Mouse (Mus musculus): ENCODE measurements around the gene Cnst.

Gene Cnst

DNA sequence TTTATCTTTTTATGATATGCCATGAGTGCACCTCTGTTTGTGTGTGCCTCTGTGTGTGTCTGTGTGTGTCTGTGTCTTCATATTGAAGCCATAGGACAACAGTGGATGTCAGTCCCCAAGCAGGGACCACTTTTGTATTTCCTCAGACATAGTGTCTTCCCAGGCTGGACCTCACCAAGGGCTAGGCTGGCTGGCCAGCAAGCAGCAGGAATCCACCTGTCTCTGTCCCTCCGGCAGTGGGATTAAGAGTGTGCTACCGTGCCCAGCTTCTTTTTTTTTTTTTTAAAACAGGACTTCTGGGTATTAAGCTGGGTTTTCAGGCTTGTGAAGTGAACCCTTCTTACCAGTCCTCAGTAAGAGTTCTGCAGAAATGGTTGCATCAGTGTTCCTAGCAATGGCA, 46.0 kb downstream of the Cnst start:
- DNase-seq (ENCODE audit: low spot score in 2 of 2): no peak

DNA sequence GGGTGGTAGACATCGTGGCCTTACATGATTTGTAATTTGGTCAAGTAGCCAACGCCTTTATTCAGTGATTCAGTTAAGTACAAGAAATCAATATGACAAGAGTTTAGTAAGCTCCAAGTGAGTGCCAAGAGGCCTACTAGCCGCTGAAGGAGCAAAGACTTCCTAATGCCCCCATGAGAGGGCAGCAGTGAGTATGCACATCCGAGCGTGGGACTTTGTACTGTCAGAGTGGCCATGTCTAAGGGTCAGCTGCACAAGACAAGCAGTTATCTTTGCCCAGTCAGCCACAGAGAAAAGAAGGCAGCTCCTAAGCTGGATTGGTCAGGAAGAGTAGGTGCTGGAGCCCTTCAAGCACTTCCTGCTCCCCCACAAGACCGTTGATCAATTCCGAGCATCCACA, 46.8 kb downstream of the Cnst start:
- no peak for DNase-seq (ENCODE audit: low spot score in 2 of 2)

DNA sequence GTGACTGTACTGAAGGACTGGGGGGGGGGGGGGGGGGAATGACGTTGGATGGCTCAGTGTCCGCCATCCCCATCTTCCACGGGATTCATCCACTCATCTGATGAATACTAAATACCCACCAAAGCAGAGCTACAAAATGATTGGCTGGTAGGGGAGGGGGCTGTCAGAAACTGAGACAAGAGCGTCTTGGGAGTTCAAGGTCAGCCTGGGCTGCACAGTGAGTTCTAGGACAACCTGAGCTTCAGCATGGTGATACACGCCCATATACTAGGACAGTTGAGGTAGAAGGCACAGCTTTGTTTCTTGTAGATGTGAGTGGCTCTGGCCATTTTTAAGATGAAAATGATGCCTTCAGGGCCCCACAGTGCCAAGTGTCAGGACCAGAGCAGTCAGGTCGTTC, 52.2 kb downstream of the Cnst start:
- DNase-seq (ENCODE audit: low spot score in 2 of 2): no peak

DNA sequence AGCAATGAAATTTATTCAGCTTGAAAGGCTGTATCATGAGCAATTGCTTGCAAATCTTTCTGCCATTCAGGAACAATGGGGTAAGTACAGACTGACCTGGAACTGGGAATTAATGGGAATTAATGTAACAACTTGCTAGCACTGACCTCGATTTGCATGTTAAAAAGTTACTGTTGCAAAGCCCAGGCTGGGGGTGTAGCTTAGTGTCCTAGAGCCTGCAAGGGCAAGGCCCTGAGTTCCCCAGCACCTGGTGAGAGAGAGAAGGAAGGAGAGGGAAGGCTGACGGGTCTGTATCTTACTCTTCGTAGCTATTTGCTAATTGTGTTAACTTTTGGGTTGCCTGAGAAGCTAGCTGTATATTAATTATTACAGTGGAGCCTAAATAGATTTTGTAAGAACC, 58.4 kb downstream of the Cnst start:
- DNase-seq (ENCODE audit: low spot score in 2 of 2): no peak

DNA sequence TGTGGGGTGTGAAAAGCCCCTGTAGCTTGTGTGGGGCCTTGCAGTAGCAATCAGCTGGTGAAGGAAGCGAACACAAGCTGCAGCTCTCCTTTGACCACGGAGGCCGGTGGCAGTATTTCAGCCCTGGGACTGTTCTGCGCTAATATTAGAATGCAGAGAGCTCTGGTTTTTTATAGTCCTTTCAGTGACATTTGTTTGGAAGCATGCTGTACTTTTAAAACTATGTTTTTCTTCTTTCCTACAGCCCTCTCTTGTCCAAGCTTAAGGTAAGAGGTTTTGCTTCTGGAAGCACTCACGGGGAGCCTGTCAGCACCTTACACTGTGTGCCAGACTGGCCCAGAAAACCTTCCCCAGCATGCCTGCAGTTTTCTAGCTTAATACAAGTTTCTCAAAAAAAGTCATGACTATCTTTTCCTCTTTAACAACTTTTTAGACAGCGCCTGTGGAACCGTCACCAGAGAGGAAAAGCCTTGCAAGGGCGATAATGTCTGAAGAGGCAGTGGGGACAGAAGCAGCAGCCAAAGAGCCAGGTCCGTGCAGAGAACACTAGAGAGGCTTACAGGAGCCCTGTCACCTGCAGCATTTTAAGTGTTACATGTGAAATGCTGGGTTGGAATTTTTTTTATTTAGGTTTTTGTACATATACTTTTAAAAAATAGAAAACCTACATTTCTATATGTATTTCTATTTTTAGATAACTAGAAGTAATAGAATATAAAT, 60.0 kb downstream of the Cnst start:
- no peak for DNase-seq (ENCODE audit: low spot score in 2 of 2)

DNA sequence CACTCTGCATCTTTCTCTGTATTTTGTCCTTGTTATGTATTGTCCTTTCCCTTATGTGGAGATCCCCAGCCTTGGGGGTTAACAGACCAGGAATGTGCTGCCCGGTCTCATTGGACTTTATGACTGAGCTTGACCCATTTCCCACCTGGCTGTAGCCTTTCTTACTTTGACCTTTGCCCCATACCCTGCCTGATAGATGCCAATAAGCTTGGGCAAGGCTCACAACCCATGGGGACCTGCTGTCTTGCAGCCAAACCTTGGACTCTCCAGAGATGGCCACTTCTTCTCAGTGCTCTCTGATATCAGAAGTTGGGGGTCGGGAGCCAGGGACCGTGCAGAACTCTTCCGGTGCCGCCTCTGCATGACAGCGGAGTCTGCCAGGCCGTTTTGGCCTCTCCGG, 62.4 kb downstream of the Cnst start:
- DNase-seq (ENCODE audit: low spot score in 2 of 2): no peak

DNA sequence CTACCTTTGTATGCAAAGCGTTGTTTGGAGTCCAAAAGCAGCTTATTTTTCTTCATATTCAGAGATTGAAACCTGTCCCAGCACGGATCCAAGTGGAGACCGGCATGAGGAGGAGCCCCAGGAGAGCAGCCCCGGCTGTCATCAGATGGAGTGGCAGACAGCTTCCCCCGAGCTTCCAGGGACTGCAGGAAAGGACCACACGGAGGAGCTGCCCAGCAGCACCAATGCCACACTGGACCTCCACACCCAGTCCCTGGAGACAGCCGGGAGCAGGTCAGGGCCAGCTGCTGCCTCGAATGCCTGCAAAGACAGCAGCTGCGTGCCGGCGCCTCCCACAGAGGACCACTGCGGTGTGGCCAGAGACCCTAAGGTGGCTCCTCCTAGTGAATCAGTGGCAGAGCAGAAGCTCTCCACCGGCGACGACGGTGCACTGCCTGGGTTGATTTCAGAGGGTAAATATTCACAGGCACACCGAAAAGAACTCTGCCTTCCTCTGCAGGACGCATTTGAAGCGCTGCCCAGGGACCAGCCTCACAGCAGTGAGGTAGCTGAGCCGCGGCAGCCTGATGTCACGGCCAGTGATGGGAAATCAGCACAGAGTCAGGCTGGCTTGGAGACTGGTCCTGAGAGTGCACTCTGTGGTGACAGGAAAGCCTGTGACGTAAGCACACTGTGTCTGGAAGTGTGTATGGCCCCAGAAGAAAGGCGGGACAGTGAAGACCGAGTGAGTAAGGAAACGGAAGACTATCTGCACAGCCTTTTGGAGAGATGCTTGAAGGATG, 63.7 kb downstream of the Cnst start:
- DNase-seq (ENCODE audit: low spot score in 2 of 2): no peak

DNA sequence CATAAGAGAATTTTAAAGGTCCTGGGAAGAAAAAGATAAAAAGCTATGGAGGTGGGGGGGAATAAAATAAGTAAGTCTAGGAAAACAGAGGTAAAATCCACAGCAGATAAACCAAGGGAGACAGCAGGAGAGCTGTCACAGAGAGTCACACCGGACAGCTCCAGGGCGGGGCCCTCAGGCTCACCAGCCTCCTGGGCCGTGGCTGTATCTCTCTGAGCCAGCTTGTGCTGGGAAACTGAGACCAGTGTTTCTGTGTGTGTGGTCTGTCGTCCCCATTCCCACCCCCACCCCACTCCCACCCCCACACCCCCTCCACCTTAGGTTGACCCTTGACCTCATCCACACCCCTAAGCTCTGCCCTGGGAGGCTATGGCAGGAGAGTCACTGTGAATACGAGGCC, 65.0 kb downstream of the Cnst start:
- DNase-seq (ENCODE audit: low spot score in 2 of 2): no peak

DNA sequence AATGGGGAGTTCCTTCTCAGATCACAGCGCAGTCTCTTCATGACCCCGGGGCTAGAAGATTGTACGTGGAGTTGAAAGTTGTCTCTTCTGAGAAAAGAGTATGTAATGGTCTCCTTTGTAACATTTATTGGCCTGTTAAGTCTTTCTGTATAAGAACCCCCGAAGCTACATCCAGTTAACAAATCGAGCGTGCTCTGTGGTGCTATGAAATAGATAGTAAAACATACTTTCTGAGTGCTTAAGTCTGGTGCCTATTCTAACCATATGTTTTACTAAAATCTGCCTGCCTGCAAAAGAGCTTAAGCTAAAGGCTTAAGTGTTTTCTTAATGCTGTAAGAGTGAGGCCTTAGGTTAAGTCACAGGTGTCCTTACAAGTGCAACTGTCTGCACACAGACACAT, 66.2 kb downstream of the Cnst start:
- DNase-seq (ENCODE audit: low spot score in 2 of 2): no peak

DNA sequence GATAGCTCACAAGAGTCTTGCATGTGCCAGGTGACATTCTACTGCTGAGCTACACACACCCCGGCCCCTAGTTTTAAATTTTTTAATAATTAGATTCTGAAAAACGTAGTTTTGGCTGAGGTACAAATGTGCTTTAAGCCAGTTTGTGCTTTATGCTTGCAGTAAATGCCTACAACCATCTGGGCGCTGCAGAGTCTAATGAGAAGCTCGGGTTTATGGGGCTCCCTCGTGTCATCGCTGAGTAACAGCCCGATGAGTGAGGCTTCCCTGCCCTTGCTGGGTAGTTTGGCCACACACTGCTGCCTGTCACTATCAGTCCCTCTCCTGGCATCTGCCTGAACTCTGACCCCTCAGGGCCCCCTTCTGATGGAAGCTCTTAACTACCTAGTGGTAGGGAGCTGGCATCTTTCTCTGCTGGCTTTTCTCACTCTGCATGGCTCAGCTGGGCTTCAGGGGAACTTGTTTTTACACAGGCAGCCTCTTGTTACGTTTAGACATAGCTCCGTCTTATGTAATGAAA, 66.9 kb downstream of the Cnst start:
- no peak for DNase-seq (ENCODE audit: low spot score in 2 of 2)

DNA sequence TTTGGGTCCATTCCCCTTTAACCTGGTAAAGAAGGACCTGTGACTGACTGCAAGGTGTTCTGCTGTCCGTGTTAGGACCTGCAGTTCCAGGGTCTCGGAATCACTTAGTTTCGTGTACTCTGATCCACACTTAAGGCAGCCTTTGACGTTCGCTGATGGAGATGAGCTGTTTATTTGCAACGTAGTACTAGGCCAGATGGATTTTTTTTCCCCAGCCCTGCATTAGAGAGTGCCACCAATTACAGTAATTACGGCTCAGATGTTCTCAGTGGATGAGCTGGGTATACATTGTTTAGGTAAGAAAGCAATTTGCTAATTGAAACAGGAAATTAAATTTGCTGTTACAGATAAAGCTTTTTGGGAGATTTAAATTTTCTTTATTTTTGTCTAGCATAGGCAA, 71.3 kb downstream of the Cnst start:
- no peak for DNase-seq (ENCODE audit: low spot score in 2 of 2)

DNA sequence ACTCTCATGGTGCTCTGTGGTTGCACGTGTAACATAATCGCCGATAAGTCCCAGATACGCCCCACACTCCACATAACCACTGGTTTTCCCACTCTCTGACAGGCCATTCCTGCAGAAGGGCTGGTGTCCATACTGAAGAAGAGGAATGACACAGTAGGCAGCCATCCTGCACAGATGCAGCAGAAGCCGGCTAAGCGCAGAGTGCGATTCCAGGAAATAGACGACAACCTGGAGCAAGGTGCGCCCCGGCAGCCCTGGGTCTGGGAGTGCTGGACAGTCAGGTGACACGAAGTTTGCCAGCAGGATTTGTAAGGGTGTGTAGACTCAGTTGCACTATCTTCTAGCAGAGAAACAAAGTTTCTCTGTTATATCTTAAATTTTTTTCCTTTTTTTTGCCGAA, 76.5 kb downstream of the Cnst start:
- no peak for DNase-seq (ENCODE audit: low spot score in 2 of 2)

DNA sequence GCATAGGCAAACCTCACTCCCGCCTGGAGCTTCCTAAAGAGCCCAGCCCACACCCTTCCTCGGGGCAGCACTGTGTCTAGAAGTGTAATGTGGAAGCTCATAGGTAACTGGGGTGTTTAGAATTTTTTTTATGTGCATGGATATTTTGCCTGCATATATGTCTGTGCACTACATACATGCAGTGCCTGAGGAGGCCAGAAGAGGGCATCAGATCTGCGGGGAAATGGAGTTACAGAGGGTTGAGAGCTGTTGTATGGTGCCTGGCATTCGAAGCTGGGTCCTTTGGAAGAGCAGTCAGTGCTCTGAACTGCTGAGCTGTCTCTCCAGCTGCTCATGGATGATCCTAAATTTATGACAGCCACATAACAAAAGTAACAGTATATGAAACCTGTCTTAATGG, 77.5 kb downstream of the Cnst start:
- peak; percentile 17 to 22 for DNase-seq (ENCODE audit: low spot score in 2 of 2)

DNA sequence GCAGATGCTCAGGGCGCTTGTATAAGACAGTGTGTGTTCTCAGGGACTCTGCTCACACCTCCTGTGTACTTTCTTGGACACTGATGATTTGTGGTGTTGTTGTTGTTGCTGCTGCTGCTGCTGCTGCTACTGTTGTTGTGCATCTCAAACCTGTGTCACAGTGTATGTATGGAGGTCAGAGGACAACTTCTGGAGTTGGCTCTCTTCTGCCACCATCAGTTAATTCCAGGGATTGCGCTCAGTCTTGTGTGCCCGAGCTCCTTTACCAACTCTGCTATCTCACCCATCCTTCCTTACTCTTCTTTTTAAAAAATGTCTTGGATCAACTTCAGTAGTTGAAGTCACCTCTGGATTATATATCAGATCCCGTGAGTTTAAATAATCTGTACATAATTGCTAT, 78.2 kb downstream of the Cnst start:
- DNase-seq (ENCODE audit: low spot score in 2 of 2): peak; percentile 10 to 26

DNA sequence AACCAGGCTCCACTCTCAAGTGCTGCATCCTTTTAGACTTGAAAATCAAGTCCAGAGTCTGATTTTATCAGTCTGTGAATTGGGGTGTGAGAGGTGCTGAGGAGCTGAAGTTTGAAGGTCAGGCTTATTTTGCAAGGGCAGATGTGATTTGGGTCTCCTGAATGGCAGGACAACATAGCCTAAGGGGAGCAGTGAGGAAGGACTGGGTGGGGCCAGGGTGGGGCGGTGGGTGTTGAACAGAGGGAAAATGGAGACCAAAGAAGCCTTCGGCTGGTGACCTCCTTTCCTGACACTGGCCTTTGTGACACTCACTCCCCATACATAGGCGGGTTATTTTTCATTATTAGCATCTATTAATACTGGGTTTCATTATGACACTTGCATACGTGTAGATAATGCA, 81.7 kb downstream of the Cnst start:
- no peak for DNase-seq (ENCODE audit: low spot score in 2 of 2)

DNA sequence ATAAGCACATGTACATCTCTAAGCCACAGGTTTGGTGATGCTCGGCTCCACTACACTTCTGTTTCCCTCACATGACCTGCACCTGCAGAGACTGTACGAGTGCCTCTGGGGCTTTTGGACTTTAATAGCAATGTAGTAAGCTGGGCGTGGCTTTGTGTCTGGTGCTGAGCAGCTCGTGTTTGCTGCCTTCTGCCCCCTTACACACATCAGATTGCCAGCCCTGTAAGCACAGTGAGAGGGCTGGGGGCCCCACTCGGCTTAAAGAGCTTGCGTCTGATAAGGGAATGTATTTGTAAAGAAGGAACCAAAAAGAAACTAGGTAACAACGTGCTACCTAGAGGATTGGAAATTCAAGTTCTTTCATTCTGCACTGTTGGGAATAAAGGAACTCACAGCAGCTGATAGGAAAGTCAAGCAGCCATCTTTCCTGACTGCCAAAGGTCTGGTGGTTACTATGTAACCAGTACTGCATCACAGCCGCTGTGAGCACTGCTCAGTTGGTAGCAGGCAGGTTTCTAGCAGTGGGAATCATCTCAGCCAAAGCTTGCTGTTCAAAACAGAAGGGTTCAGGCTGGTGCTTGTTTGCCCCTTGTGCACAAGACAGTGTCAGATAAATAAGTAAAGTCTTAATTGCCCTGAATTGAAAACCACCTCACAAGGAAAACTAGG, 82.4 kb downstream of the Cnst start:
- no peak for DNase-seq (ENCODE audit: low spot score in 2 of 2)

DNA sequence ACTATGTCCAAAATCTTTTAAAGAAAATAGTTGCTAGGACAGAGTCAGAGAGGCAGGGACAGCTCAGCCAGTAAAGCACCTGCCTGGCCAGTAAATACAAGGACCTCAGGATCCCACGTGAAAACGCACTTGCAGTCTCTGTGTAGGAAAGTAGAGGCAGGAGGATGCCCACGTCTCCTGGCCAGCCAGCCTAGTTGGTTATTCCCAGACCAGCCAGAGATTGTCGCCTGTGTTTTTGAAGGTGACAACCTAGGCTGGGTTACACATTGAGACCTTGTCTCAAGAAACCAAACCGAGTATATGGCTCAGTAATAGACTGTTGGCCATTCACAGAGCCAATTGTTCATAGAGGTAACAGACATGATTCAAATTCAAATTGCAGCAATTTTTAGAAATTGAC, 83.1 kb downstream of the Cnst start:
- no peak for DNase-seq (ENCODE audit: low spot score in 2 of 2)

DNA sequence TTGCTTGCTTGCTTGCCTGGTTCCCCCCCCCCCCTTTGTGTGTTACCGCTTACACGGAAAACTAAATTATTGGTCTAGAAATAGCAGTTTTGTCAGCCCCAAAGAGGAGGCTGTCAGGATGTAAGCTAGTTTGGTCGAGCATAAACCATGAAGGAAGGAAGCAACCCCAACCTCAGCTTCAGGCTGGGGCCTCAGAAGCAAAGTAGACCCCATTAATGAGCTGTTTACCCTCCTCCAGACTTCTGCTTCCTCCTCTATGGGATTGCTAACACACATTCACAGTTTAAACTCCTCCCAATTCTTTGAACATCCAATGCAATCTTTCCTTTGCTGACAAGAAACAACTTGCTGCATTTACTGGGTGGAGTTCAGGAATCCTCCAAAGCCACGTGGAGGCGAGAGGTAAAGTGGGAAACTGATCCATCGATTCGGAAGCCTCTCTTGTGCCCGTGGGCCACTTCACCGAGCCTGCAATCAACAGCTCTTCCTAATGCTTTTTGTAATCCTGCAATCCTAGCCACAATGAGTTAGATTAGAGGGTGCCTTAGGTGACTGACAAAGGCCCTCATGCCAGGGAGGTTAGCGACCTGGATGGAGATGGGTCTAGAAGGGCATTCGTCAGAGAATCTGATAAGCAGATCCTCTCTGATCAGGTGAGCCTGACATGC, 86.7 kb downstream of the Cnst start:
- DNase-seq (ENCODE audit: low spot score in 2 of 2): no peak

DNA sequence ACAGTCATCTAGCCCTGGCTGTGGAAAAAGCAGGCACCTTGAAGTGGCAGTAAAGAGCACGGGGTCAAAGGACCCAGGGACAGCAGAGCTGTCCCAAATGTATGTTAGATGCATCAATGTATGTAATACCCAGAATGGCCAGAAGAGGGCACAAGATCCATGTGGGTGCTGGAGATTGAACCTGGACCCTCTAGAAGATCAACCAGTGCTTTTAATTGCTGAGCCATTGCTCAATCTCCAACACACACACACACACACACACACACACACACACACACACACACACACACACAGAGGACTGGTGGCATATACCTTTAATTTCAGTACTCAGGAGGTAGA, 87.2 kb downstream of the Cnst start:
- no peak for DNase-seq (ENCODE audit: low spot score in 2 of 2)

DNA sequence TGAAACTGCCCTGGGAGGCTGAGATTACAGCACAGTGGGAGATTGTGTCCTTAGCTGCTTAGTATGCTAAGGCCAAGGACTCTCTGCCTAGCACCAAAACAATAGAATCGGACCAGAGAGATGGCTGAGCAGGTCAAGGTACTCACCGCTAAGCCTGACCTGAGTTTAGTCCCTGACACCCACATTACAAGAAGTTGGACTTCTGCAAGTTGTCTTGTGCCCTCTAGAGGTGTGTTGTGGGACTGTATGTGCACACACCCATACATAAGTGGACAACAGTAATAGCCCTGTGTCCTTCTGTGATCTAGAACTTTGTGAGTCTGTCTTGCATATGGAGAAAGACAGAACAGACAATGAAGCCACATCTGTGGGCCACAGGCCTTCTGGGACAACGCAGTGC, 88.0 kb downstream of the Cnst start:
- DNase-seq (ENCODE audit: low spot score in 2 of 2): no peak

DNA sequence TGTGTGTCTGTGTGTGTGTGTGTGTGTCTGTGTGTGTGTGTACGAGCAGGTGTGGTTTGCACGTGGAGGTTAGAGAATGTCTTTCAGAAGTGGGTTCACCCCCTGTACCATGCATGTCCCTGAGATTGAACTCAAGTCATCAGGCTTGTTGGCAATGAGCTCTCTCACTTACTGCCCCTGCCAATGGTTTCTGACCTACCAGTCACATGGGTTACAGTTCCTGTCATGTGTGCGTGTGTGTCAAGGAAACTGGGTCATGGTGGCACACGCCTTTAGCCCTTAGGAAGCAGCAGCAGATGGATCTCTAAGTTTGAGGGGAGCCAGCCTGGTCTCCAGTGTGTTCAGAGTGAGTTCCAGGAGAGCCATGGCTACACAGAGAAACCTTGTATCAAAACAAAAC, 96.6 kb downstream of the Cnst start:
- no peak for DNase-seq (ENCODE audit: low spot score in 2 of 2)

DNA sequence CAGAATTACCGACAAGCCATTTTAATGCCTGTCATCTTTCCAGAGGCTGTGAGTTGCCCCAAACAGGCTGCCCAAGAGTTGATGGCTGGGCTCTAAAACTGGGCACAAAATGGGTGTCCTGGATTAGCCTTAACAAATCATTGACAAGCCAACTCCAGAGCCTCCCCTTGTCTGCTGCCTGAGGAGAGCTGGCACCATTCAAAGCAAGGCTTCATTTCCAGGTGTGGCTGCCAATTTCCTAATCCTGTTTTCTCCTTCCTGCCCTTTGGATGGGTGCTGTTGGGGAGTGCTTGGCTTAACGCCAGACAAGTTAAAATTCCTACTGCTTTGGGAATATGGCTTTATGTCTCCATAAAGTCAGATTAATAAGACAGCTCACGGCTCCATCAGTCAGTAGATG, 98.0 kb downstream of the Cnst start:
- DNase-seq (ENCODE audit: low spot score in 2 of 2): no peak
